Mouse (Mus musculus) embryonic facial prominence, embryonic 10.5 days (tissue): ENCODE results near the gene Ass1. TPM values are rescaled to one million over a fixed set of nuclear protein-coding genes. Genes with fewer than 3 reads are reported as not detected.

ENCODE experiments used
- DNase-seq: peaks from one replicate; pipeline ENCODE4 v3.0.0-alpha.2; 2017; ENCODE audit warnings: low spot score
- H3K27ac ChIP-seq: fragments of 300-500 bp; sonication (generic); replicated peaks from 2 replicates; pipeline ENCODE4 v1.5.1; 2016; ENCODE audit warnings: mild to moderate bottlenecking
- H3K27me3 ChIP-seq: fragments of 300-500 bp; sonication (generic); replicated peaks from 2 replicates; pipeline ENCODE4 v1.6.1; 2016; ENCODE audit warnings: low read depth, mild to moderate bottlenecking; ENCODE audit not compliant: poor library complexity, severe bottlenecking
- H3K36me3 ChIP-seq: fragments of 300-500 bp; sonication (generic); replicated peaks from 2 replicates; pipeline ENCODE4 v1.6.1; 2016; ENCODE audit warnings: mild to moderate bottlenecking, moderate library complexity
- H3K4me1 ChIP-seq: fragments of 300-500 bp; sonication (generic); 2 replicates; pipeline ENCODE4 v1.6.1; 2016
- H3K4me3 ChIP-seq: fragments of 300-500 bp; sonication (generic); 2 replicates; pipeline ENCODE4 v1.5.1; 2016; ENCODE audit warnings: mild to moderate bottlenecking, moderate library complexity
- H3K9me3 ChIP-seq: fragments of 300-500 bp; sonication (generic); 2 replicates; pipeline ENCODE4 v1.6.1; 2016; ENCODE audit warnings: mild to moderate bottlenecking
- WGBS: fragments of 180-500 bp; shearing (Covaris S2); methylation state at CpG from one replicate; pipeline ENCODE4 v1.1.7; 2016; 5-methylcytosine and 5-hydroxymethylcytosine counted together
- polyA plus RNA-seq: library from polyadenylated mRNA; unstranded; fragments of >200 nt; fragmentation: Nextera tagmentation; extraction: Ambion mirVana; gene quantifications from 2 replicates; pipeline ENCODE4 v1.2.1, GENCODE M21; 2016

Gene Ass1
- polyA plus RNA-seq, 1 experiment from 2014 or later = 16.1 TPM

DNA sequence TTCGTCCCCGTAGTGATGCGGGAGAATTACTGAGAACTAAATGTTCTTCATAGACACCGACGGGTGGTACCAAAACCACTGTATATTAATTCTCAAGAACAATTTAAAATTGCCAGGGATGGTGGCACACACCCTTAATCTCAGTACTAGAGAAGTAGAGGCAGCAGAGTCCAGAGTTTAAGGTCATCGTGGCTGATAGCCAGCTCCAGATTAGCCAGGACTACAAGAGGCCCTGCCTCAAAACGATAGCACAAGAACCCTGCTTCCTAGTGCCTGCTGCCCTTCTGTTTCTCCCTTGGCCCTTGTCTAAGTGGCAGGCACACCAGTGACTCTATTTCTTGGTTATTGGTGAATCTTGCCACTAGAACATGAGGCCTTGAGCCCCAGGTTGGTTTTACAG lies 9.1 kb upstream of the Ass1 start:
- H3K27ac ChIP-seq = no peak overlapping the region
- H3K4me1 ChIP-seq = peaks cover 29% of the 10 kb centered on the region
- H3K27me3 ChIP-seq = peaks cover 89% of the 10 kb centered on the region
- no peaks in the 10 kb centered on the region for H3K36me3 ChIP-seq
- WGBS = 80% methylated on average over 7 of the region's 7 CpGs
- no peaks in the 10 kb centered on the region for H3K9me3 ChIP-seq
- no peak overlapping the region; the same call in 1 of the 2 replicates for H3K4me3 ChIP-seq
- DNase-seq = no peak

DNA sequence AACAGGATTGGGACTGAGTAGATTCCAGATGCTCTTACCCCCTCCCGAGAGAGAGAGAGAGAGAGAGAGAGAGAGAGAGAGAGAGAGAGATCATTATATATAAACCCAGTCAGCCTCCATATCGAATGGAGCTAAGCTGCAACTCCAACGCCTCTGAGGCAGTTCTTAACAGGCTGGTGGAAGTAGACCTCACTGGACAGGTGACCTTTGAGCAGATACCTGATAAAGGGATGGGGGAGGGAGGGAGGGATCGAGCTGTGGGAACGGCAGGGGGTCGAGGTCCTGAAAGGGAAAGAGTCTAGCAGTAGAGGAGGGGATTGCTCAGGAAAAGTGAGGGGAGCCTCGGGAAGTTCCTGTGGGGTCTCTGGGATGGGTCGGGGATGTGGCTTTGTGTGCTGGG lies 8.0 kb upstream of the Ass1 start:
- WGBS = 35% methylated on average over 8 of the region's 8 CpGs
- H3K27ac ChIP-seq = no peak overlapping the region
- no peak overlapping the region for H3K4me3 ChIP-seq
- no peak for DNase-seq
- H3K4me1 ChIP-seq = peaks cover 29% of the 10 kb centered on the region
- H3K9me3 ChIP-seq = no peaks in the 10 kb centered on the region
- H3K27me3 ChIP-seq = peaks cover 85% of the 10 kb centered on the region
- no peaks in the 10 kb centered on the region for H3K36me3 ChIP-seq

DNA sequence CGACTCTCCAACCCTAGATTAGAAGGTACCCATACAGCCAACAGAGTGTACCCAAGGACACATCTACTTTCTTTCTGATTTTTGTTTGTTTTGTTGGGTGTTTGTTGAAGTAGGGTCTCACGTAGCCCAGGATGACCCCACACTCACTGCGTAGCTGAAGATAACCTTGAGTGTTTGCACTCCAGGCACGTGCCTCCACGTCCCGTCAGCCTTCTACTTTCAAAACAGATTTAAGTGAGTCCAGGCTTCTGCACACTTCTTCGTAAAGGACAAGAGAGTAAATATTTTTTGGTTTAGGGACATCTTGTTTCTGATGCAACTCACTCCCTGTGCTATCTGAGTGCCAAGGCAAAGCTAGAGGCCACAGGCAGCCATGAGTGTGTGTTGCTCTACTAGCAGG lies 6.8 kb upstream of the Ass1 start:
- WGBS = 78% methylated on average over 7 of the region's 7 CpGs
- Histone ChIP-seq H3K4me1 (peaks cover 29% of the 10 kb centered on the region), H3K9me3 (no peaks in the 10 kb centered on the region), H3K27ac (no peak overlapping the region), H3K36me3 (no peaks in the 10 kb centered on the region), H3K4me3 (no peak overlapping the region), H3K27me3 (peaks cover 81% of the 10 kb centered on the region)
- no peak for DNase-seq

DNA sequence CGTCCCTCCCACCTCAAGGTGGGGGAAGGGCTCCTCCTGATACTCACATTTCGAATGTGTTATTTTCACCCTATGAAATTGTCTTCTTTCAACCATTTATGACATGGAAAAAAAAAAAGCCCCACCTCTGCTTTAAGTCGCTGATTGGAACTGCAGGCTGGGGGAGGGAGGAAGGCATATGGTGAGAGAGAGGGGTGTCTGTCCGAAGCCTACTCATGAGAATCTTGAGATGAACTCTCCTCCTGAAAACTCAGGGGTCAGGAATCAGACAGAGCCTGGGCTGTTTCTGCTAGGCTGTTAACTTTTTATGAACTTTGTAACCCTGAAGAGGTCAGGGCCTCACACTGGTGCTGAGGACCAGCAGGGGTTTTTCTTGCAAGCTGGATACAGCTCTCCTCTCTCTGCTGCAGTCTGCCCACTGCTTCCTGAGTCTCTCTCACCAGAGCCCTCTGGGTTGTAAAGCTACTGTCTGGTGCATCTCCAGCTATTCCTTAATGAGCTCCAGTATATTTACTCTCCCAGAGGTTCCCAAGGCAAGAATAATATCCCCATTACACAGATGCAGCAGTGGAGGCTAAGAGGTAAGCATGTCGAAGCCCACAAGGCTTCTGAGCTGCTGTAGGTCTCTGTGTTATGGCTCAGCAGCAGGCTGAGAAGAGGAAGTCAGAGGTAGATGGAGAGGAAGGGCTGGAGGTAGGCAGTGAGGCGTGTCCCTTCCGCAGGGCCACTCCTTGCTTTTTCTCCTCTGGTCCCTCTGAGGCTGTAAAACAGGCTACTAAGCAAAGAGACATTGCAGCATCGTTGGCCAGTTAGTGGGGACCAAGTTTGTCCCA lies 6.1 kb upstream of the Ass1 start:
- Histone ChIP-seq H3K36me3 (no peaks in the 10 kb centered on the region), H3K27ac (no peak overlapping the region), H3K4me1 (peaks cover 27% of the 10 kb centered on the region), H3K9me3 (no peaks in the 10 kb centered on the region), H3K4me3 (no peak overlapping the region), H3K27me3 (peaks cover 81% of the 10 kb centered on the region)
- no peak for DNase-seq
- 52% methylated on average over 8 of the region's 8 CpGs for WGBS

DNA sequence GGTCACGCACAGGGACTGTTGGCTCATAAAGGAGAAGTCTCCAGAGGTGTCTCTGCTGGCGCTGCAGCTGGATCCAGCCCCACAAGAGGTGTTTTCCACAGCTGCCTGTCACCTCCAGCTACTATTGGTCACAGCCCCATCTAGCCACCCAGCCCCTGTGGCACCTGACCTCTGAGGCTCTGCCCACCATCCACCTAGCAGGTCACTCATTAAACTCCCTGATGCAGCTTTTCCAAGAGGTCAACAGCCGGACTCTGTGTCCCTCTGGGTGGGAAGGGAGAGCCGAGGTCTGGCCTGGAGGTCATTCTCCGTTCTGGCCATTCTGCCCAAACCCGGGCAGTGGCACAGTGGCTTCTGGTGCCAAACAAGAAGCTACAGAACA lies 5.5 kb upstream of the Ass1 start:
- Histone ChIP-seq H3K36me3 (no peaks in the 10 kb centered on the region), H3K9me3 (no peaks in the 10 kb centered on the region), H3K27ac (no peak overlapping the region), H3K27me3 (peaks cover 81% of the 10 kb centered on the region), H3K4me1 (peaks cover 26% of the 10 kb centered on the region), H3K4me3 (no peak overlapping the region)
- WGBS = 72% methylated on average over 6 of the region's 6 CpGs
- DNase-seq = no peak

DNA sequence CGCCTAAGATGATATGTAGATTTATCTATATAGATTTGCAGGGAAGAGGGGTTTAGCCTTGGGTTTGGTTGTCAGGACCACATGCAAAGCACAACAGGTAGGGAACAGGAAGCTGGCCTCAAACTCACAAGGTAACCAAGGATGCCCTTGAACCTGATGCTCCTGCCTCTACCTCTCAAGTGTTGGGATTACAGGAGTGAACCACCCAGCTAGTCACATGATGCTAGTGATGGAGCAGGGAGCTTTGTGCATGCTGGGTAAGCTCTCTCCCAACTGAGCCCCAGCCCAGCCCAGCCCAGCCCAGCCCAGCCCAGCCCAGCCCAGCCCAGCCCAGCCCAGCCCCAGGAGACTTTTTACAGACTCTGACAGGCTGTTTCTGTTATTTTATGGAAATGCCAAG lies 2.5 kb upstream of the Ass1 start:
- no peaks in the 10 kb centered on the region for H3K9me3 ChIP-seq
- no peak overlapping the region for H3K27ac ChIP-seq
- WGBS = 73% methylated on average over 1 of the region's 1 CpGs
- H3K36me3 ChIP-seq = no peaks in the 10 kb centered on the region
- peaks cover 38% of the 10 kb centered on the region for H3K4me1 ChIP-seq
- H3K27me3 ChIP-seq = peaks cover 81% of the 10 kb centered on the region
- DNase-seq = no peak
- H3K4me3 ChIP-seq = no peak overlapping the region

DNA sequence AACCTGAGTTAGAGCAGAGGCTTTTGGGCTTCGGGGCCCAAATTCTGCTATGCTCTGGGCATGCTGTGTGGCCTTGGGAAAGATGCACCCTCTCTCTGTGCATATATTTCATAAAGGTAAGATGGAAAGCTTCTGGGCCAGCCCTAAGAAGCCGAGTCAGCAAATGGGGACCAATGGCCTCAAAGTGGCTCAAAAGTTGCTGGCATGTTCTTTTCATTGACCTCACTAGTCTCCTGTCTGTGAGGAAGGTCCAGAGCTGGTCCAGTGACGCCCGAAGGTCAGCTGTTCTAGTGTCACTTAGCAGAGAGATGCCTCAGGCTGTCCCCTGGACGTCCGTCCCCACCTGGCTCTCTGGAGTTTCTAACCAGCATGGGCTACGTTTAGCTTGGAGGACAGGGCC lies 1.1 kb upstream of the Ass1 start:
- no peak overlapping the region for H3K4me3 ChIP-seq
- 69% methylated on average over 7 of the region's 7 CpGs for WGBS

DNA sequence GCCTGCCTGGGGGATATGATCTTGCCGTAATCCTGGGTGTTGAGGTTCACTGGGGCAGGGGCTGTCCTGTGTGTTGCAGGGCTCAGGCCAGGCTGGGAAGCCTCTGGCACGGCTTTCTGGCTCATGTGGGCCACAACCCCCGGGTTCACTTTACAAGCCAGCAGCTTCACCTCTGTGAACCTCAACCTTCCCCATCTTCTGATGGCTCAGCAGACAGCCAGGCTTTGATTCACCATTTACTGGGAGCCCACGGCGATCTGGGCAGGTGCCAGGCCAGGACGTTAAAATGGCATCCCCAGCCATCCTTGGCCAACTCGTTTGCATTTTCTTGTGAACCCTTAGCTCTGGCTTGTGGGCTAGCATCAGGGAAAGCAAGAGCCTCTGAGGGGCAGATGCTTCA lies 527 bp upstream of the Ass1 start:
- Histone ChIP-seq H3K27me3 (peaks cover 65% of the 10 kb centered on the region), H3K4me3 (peak overlapping the region; percentile 62), H3K4me1 (peaks cover 31% of the 10 kb centered on the region), H3K36me3 (no peaks in the 10 kb centered on the region), H3K27ac (no peak overlapping the region), H3K9me3 (no peaks in the 10 kb centered on the region)
- no peak for DNase-seq
- 29% methylated on average over 7 of the region's 7 CpGs for WGBS

More for the DNA sequence above, 1.1 kb upstream of the Ass1 start:
- no peaks in the 10 kb centered on the region for H3K36me3 ChIP-seq
- H3K4me1 ChIP-seq = peaks cover 33% of the 10 kb centered on the region
- no peak overlapping the region for H3K27ac ChIP-seq
- H3K27me3 ChIP-seq = peaks cover 72% of the 10 kb centered on the region
- no peaks in the 10 kb centered on the region for H3K9me3 ChIP-seq
- no peak for DNase-seq

DNA sequence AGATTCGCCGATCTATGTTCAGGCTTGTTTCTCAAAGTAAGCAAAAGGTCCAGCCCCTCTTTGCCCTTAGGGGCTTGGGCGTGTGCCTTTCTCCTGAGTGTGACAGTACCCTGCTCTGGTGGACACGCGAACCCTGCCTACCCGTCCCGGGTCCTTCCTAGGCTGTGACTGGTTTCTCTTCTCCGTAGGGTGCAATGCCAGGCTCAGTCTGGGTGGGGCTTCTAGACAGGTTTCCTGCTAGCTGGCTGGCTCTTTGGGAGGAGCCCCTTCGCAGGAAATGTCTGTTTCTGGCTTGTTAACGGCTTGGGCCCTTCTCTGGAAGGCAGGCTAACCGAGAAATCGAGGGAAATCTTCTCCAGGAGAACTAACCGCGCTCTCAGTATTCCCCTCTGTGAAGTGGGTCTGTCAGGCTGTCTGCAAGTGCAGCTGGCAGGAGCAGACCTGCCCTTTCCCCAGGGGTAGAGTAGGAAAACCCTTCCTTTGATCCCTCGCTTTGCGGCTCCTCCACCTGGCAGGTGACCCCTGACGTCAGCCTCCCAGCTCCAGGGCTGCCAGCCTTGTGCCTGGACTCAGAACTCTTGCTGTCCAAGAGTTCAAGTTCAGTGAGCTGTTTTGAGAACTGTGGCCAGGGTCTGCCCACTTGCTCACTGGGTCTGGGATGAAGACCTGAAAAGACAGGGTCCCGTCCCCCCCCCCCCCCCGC lies 827 bp downstream of the Ass1 start:
- Histone ChIP-seq H3K27ac (no peak overlapping the region), H3K27me3 (peaks cover 58% of the 10 kb centered on the region), H3K4me1 (peaks cover 37% of the 10 kb centered on the region), H3K9me3 (no peaks in the 10 kb centered on the region), H3K4me3 (peak overlapping the region; percentile 62), H3K36me3 (no peaks in the 10 kb centered on the region)
- DNase-seq = no peak
- WGBS = 11% methylated on average over 19 of the region's 19 CpGs

DNA sequence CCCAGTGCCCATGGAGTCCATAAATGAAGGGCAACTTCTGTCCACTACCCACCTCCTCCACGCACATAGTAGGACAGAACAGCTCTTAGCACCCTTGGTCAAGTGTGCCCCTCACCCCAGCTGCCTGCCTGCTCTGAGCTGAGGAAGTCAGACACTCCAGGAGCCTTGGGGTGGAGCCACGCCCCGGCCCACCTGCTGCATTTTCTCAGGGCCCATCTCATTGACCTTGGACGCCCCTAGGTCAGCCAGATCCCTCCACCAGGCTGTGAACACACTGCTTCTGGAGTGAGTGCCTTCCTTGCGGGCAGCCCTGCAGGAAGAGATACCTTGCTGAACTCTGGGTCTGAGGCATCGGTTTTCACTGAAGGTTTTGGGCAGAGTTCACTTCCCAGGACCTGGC lies 1.6 kb downstream of the Ass1 start:
- DNase-seq = no peak
- Histone ChIP-seq H3K27me3 (peaks cover 59% of the 10 kb centered on the region), H3K4me3 (no peak overlapping the region), H3K9me3 (no peaks in the 10 kb centered on the region), H3K27ac (no peak overlapping the region), H3K36me3 (no peaks in the 10 kb centered on the region), H3K4me1 (peaks cover 44% of the 10 kb centered on the region)
- 45% methylated on average over 6 of the region's 6 CpGs for WGBS

DNA sequence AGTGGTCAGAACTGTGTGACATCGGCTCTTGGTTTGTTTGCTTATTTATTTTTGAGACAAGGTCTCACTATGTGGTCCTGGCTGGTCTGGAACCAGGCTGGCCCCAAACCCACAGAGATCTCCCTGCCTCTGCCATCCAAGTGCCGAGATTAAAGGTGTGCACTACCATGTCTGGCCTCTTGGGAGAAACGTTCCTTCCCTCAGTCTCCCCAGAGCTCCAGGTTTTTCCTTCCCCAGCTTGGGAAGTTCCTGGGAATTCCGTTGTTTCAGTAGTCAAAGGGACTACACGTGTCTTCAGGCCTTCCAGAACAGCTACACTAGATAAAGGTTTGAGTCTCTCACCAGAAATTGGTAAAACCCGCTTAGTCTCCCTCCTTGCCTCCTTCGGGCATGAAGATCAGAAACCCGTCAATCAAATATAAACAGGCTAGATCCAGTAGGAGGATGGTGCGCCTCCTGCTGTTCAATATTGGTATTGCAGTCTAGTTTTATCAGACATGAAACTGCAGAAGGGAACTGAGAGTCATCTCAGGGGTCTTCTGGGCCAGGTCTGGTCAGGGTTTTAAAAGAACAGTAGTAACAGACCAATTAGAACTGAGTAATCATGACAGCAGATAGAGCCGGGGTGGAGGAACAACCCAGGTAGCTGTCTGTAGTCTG lies 2.5 kb downstream of the Ass1 start:
- Histone ChIP-seq H3K27me3 (peaks cover 60% of the 10 kb centered on the region), H3K9me3 (no peaks in the 10 kb centered on the region), H3K27ac (no peak overlapping the region), H3K4me3 (no peak overlapping the region), H3K4me1 (peaks cover 49% of the 10 kb centered on the region), H3K36me3 (no peaks in the 10 kb centered on the region)
- 46% methylated on average over 10 of the region's 10 CpGs for WGBS
- DNase-seq = no peak

DNA sequence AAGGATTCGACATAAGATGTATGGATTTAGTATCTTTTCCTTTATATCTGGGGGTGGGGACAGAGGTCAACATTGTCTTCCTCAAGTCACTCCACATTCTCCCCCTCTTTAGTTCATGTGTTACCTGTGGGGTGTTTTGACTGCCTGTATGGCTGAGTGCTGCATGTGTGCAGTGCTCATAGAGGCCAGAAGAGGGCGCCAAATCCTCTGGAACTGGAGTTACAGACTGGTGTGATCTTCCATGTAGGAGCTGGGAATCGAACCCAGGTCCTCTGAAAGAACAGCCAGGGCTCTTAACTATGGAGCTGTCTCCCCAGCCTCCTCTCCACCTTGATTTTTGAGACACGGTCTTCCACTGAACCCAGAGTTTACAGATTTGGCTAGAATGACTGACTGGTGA lies 3.9 kb downstream of the Ass1 start:
- no peak for DNase-seq
- no peak overlapping the region for H3K27ac ChIP-seq
- no peaks in the 10 kb centered on the region for H3K9me3 ChIP-seq
- peaks cover 53% of the 10 kb centered on the region for H3K4me1 ChIP-seq
- 68% methylated on average over 4 of the region's 4 CpGs for WGBS
- H3K36me3 ChIP-seq = no peaks in the 10 kb centered on the region
- H3K27me3 ChIP-seq = peaks cover 52% of the 10 kb centered on the region
- H3K4me3 ChIP-seq = no peak overlapping the region

DNA sequence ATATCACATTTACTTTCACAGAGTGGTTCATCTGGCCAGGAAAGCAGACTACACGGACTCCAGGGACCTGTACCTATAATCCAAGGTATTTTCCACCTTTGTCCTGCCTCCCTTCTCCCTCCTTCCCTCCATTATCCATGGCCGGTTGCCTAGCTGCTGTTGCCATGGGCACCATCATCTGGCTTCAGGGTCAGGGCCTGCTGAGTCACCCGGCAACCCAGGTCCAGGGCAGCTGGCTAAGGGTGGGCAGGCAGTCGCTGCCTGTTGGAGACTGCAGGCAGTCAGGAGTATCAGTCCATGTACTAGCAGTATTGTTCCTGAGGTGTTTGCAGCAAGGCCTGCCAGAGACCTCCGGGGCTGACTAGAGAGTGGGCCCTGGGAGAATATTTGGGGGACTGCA lies 4.7 kb downstream of the Ass1 start:
- Histone ChIP-seq H3K27me3 (peaks cover 44% of the 10 kb centered on the region), H3K36me3 (no peaks in the 10 kb centered on the region), H3K4me1 (peaks cover 49% of the 10 kb centered on the region), H3K9me3 (no peaks in the 10 kb centered on the region), H3K27ac (no peak overlapping the region), H3K4me3 (no peak overlapping the region)
- WGBS = 71% methylated on average over 5 of the region's 5 CpGs
- no peak for DNase-seq
